49 mouse cellular contexts compared by ENCODE assay signal in genomic region chr15:89404831-89405623, GRCm38 (mm10). TPM values are rescaled to one million over a fixed set of nuclear protein-coding genes. Genes with fewer than 3 reads are reported as not detected.
"Had no signal": no experiment of that assay in that cellular context is flagged by ENCODE, and none has a peak within 500 bp of the region (broad histone marks: within the 10 kb centered on the region; RNA-seq: fewer than 3 reads in every experiment).

No protein-coding gene starts in this region.

- H3K27me3 ChIP-seq: heart, embryonic 12.5 days; heart, embryonic 13.5 days; heart, embryonic 15.5 days; hindbrain, embryonic 12.5 days; hindbrain, embryonic 13.5 days; hindbrain, embryonic 15.5 days; intestine, embryonic 15.5 days; kidney, embryonic 15.5 days had no signal

- H3K9ac ChIP-seq: heart, embryonic 12.5 days; heart, embryonic 13.5 days; heart, embryonic 15.5 days; hindbrain, embryonic 12.5 days; hindbrain, embryonic 13.5 days; hindbrain, embryonic 14.5 days; hindbrain, embryonic 15.5 days; intestine, embryonic 15.5 days; kidney, embryonic 15.5 days had no signal

- H3K4me3 ChIP-seq: heart, embryonic 12.5 days; heart, embryonic 13.5 days; heart, embryonic 15.5 days; hindbrain, embryonic 10.5 days; hindbrain, embryonic 12.5 days; hindbrain, embryonic 13.5 days; hindbrain, embryonic 15.5 days; intestine, embryonic 15.5 days; kidney, embryonic 15.5 days; layer of hippocampus, adult 2 months; left cerebral cortex, adult 2 months had no signal

- DNase-seq: heart, postnatal 10 days; heart, postnatal 14 days; heart, postnatal 36 days; heart, postnatal 4 days; kidney, adult 11 months; kidney, adult 18-20 months; kidney, adult 2 months; kidney, adult 8-10 months; kidney, adult 9 months; kidney, postnatal 10 days; kidney, postnatal 14 days; kidney, postnatal 36 days; kidney, postnatal 4 days; layer of hippocampus, adult 9-11 months; layer of hippocampus, postnatal 36 days had no signal

- H3K4me2 ChIP-seq: heart, embryonic 12.5 days; heart, embryonic 13.5 days; heart, embryonic 15.5 days; hindbrain, embryonic 12.5 days; hindbrain, embryonic 13.5 days; hindbrain, embryonic 14.5 days; hindbrain, embryonic 15.5 days; intestine, embryonic 15.5 days; kidney, embryonic 15.5 days had no signal

- H3K36me3 ChIP-seq: heart, embryonic 12.5 days; heart, embryonic 15.5 days; hindbrain, embryonic 10.5 days; hindbrain, embryonic 12.5 days; hindbrain, embryonic 13.5 days; hindbrain, embryonic 15.5 days; intestine, embryonic 15.5 days; kidney, embryonic 15.5 days had no signal

- ATAC-seq: hindbrain, embryonic 16.5 days; hindbrain, postnatal 0 days; inflammation-experienced regulatory T-cells, adult 6 months; intestine, embryonic 15.5 days; intestine, embryonic 16.5 days; intestine, postnatal 0 days had no signal

- H3K27ac ChIP-seq: heart, embryonic 13.5 days; heart, embryonic 15.5 days; hindbrain, embryonic 10.5 days; hindbrain, embryonic 12.5 days; hindbrain, embryonic 13.5 days; hindbrain, embryonic 14.5 days; hindbrain, embryonic 15.5 days; hindbrain, postnatal 0 days; intestine, embryonic 15.5 days; kidney, embryonic 15.5 days; kidney, postnatal 0 days; layer of hippocampus, adult 2 months; left cerebral cortex, adult 2 months had no signal

- H3K9me3 ChIP-seq: hindbrain, embryonic 15.5 days; intestine, embryonic 15.5 days had no signal

- H3K4me1 ChIP-seq: heart, embryonic 12.5 days; heart, embryonic 13.5 days; heart, embryonic 15.5 days; hindbrain, embryonic 10.5 days; hindbrain, embryonic 12.5 days; hindbrain, embryonic 13.5 days; hindbrain, embryonic 15.5 days; intestine, embryonic 15.5 days; kidney, embryonic 15.5 days had no signal

RNA-seq across cellular contexts. Expression of gene Syce3, which starts 5.3 kb away (rescaled TPM):
- total RNA-seq: heart, postnatal 10 days; heart, postnatal 14 days; heart, postnatal 25 days; heart, postnatal 36 days; heart, postnatal 4 days; hematopoietic stem cell, adult 5-6 weeks; hindbrain, postnatal 0 days; layer of hippocampus, adult 18-20 months; layer of hippocampus, adult 2 months; layer of hippocampus, adult 8-10 months; layer of hippocampus, postnatal 10 days; layer of hippocampus, postnatal 14 days; layer of hippocampus, postnatal 25 days; layer of hippocampus, postnatal 36 days; left cerebral cortex, adult 18-20 months; left cerebral cortex, adult 2 months; left cerebral cortex, adult 8-10 months had no signal
- polyA plus RNA-seq: heart, embryonic 12.5 days; heart, embryonic 13.5 days; heart, embryonic 14.5 days; heart, embryonic 15.5 days; heart, embryonic 16.5 days; heart, postnatal 0 days; hindbrain, embryonic 10.5 days; hindbrain, embryonic 11.5 days; hindbrain, embryonic 12.5 days; hindbrain, embryonic 13.5 days; hindbrain, embryonic 14.5 days; hindbrain, embryonic 15.5 days; hindbrain, embryonic 16.5 days; hindbrain, postnatal 0 days; inflammation-experienced regulatory T-cells, adult 6 months; intestine, embryonic 14.5 days; intestine, embryonic 15.5 days; kidney, adult 2 months; kidney, embryonic 14.5 days; kidney, embryonic 15.5 days; kidney, embryonic 16.5 days; kidney, postnatal 0 days had no signal

RNA-seq across cellular contexts. Expression of gene Klhdc7b, which starts 20.3 kb away (rescaled TPM):
- total RNA-seq: heart, postnatal 10 days; heart, postnatal 14 days; heart, postnatal 25 days; heart, postnatal 36 days; heart, postnatal 4 days had no signal
- polyA plus RNA-seq: heart, embryonic 12.5 days; heart, embryonic 13.5 days; heart, embryonic 14.5 days; heart, embryonic 15.5 days; heart, embryonic 16.5 days; heart, postnatal 0 days; hindbrain, embryonic 10.5 days; hindbrain, embryonic 11.5 days; hindbrain, embryonic 12.5 days; hindbrain, embryonic 15.5 days; intestine, embryonic 14.5 days; intestine, embryonic 15.5 days; intestine, embryonic 16.5 days; intestine, postnatal 0 days; kidney, adult 2 months; kidney, embryonic 14.5 days; kidney, embryonic 15.5 days; kidney, postnatal 0 days had no signal

RNA-seq across cellular contexts. Expression of gene Cpt1b, which starts 20.6 kb away (rescaled TPM):
- total RNA-seq: hematopoietic stem cell, adult 5-6 weeks had no signal

RNA-seq across cellular contexts. Expression of gene Gm44502, which starts 24.5 kb away (rescaled TPM):
- total RNA-seq: hematopoietic stem cell, adult 5-6 weeks; layer of hippocampus, adult 8-10 months; layer of hippocampus, postnatal 10 days; layer of hippocampus, postnatal 14 days; layer of hippocampus, postnatal 25 days; left cerebral cortex, adult 2 months had no signal
- polyA plus RNA-seq: hindbrain, embryonic 10.5 days; hindbrain, embryonic 11.5 days; hindbrain, embryonic 12.5 days; hindbrain, embryonic 13.5 days; hindbrain, embryonic 14.5 days; hindbrain, embryonic 15.5 days; hindbrain, postnatal 0 days; intestine, embryonic 14.5 days; intestine, embryonic 15.5 days; intestine, embryonic 16.5 days; intestine, postnatal 0 days; kidney, embryonic 14.5 days; kidney, embryonic 15.5 days; kidney, embryonic 16.5 days; kidney, postnatal 0 days had no signal
